Mouse (Mus musculus) heart, adult 2 months (tissue): Measurements from ENCODE around the gene Hs3st6. TPM values are rescaled to one million over a fixed set of nuclear protein-coding genes. Genes with fewer than 3 reads are reported as not detected.

Source experiments
- DNase-seq, 2 experiments: peaks; one replicate each; pipeline ENCODE4 v3.0.0; 2021
- H3K27ac ChIP-seq: fragments of 200-600 bp; 2 replicates; pipeline ENCODE4 v1.8.1; 2022
- H3K27me3 ChIP-seq: fragments of 200-500 bp; 2 replicates; pipeline ENCODE4 v1.6.1; 2012; ENCODE audit warnings: mild to moderate bottlenecking, low read length, inconsistent platforms, mixed read lengths; ENCODE audit not compliant: control insufficient read depth, insufficient read depth
- H3K36me3 ChIP-seq: fragments of 200-500 bp; 2 replicates; pipeline ENCODE4 v1.6.1; 2012; ENCODE audit warnings: low read length, inconsistent platforms; ENCODE audit not compliant: control insufficient read depth, insufficient read depth
- H3K4me1 ChIP-seq: fragments of 200-500 bp; 2 replicates; pipeline ENCODE4 v1.6.1; 2011; ENCODE audit warnings: low read length; ENCODE audit not compliant: control insufficient read depth, insufficient read depth
- H3K4me3 ChIP-seq: fragments of 200-600 bp; 2 replicates; pipeline ENCODE4 v1.8.1; 2022
- H3K79me2 ChIP-seq: fragments of 200-500 bp; replicated peaks from 2 replicates; pipeline ENCODE4 v1.6.1; 2012; ENCODE audit warnings: mild to moderate bottlenecking, inconsistent platforms, low read length, moderate library complexity, mixed read lengths; ENCODE audit not compliant: control insufficient read depth, insufficient read depth
- H3K9ac ChIP-seq: fragments of 200-500 bp; 2 replicates; pipeline ENCODE4 v1.6.1; 2012; ENCODE audit warnings: low read depth, mild to moderate bottlenecking, control low read depth, inconsistent platforms, low read length, mixed read lengths
- CTCF ChIP-seq: fragments of 200-600 bp; IDR thresholded peaks from 2 replicates; pipeline ENCODE4 v1.8.1; 2022; ENCODE audit warnings: antibody characterized with exemption, mild to moderate bottlenecking, moderate library complexity
- EP300 ChIP-seq: fragments of 200-500 bp; IDR thresholded peaks from 2 replicates; pipeline ENCODE4 v1.6.1; 2011; ENCODE audit warnings: low read depth, low read length, control low read depth; ENCODE audit not compliant: insufficient read depth
- POLR2A ChIP-seq: fragments of 200-500 bp; IDR thresholded peaks from 2 replicates; pipeline ENCODE4 v1.6.1; 2011; ENCODE audit warnings: mild to moderate bottlenecking, low read depth, low read length, control low read depth; ENCODE audit not compliant: insufficient read depth
- WGBS: fragments of 180-500 bp; shearing (Covaris S2); methylation state at CpG from one replicate; pipeline ENCODE4 v1.1.7; 2018; 5-methylcytosine and 5-hydroxymethylcytosine counted together
- intact Hi-C: fragments of 180-260 bp; cut with DNase I; formaldehyde crosslinking; loops from one replicate; pipeline ENCODE4 v1.15.1; 2025
- polyA plus RNA-seq: library from polyadenylated mRNA; depleted of rRNA; stranded (reverse); fragments of >200 nt; gene quantifications from 2 replicates; pipeline ENCODE4 v1.2.3, GENCODE M21; 2012
- total RNA-seq, 2 experiments: library from RNA; stranded (reverse); gene quantifications; 2 replicates each; pipeline ENCODE4 v1.2.3; 2021

The Hs3st6 gene
- total and polyA plus RNA-seq, 3 experiments: 0.10 TPM; not detected in 2

DNA sequence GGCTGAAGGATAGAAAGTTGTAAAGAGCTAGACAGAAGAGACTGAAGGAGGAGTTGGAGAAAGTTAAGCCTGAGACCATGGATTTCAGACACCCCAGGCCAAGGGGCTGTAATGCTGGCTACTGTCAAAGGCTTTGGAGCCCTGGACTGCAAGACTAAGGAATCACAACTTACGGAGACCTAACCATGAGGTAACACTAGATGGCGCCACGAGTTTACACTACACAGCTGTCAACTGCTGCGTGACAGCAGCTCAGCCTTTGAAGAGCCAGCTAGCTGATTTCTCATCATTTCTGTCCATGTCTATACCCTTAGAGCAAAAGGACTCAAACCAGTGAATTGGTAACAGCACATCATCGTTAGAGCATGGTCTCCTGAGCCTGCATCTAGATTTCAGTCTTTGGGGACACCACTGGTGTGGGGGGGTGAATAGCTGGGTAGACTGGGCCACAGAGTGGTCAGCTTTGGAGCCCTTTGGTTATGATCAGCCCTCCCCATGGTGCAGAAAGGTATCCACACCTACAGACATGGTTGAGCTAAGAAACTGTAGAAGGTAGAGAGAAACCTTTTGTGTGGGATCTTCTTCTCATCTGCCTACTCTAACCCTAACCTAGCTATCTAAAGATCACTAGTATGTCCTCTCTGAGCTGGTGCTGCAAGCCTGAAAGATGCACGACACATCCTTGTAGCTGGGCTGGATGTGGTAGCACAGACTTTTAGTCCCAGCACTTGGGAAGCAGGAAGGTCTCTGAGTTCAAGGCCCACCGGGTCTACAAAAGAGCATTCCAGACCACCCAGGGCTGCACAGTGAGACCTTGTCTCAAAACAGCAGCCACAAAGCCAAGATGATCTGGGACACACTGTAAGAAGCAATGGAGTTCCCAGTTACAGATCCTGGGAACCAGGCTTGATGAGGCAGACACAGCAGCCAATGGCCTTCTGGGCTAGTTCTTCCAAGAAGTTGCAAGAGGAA lies 7.0 kb upstream of the Hs3st6 start:
- Histone ChIP-seq H3K4me3 (no peak overlapping the region), H3K9ac (no peak overlapping the region), H3K4me1 (no peaks in the 10 kb centered on the region), H3K27me3 (no peaks in the 10 kb centered on the region), H3K79me2 (no peaks in the 10 kb centered on the region), H3K27ac (no peak overlapping the region), H3K36me3 (no peaks in the 10 kb centered on the region)
- WGBS: 22% methylated on average over 7 of the region's 7 CpGs
- TF ChIP-seq POLR2A: no peak
- TF ChIP-seq EP300: peak; percentile 93
- peak; percentile 96 for TF ChIP-seq CTCF
- DNase-seq: peak; percentile 78 to 81
- intact Hi-C loops: loop anchor here (1.0 to 10.0 kb wide), 3 partner anchors 71 to 269 kb away; partner anchors contain the start of genes Cramp1l and Ift140

DNA sequence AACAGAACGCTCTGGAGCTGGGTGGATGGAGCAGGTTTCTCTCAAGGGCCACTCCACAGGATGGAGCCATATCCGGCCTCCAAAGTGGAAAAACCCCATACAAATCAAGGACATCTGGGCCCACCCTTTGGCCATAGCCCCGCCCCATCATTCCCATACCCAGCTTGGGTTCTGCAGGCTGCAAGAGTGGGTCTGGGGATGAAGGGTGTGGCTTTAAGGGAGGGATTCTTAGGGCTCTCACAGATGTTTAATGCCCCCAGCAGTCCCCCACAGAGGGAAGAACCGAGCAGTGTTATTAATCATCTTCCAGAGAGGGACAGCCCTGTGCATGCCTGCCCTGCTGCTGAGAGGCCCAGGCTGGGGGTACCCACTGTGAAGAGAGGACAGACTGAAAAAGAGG lies 5.8 kb upstream of the Hs3st6 start:
- H3K4me3 ChIP-seq: no peak overlapping the region
- peaks cover 5% of the 10 kb centered on the region for H3K27me3 ChIP-seq
- no peak overlapping the region for H3K27ac ChIP-seq
- TF ChIP-seq CTCF (no peak), POLR2A (no peak), EP300 (no peak)
- intact Hi-C loops: loop anchor here (10.0 kb wide), 1 partner anchor 268 kb away; the partner anchor contains the start of genes Cramp1l and Ift140
- 36% methylated on average over 4 of the region's 4 CpGs for WGBS
- no peaks in the 10 kb centered on the region for H3K36me3 ChIP-seq
- DNase-seq: no peak
- H3K9ac ChIP-seq: no peak overlapping the region
- no peaks in the 10 kb centered on the region for H3K79me2 ChIP-seq
- H3K4me1 ChIP-seq: no peaks in the 10 kb centered on the region

DNA sequence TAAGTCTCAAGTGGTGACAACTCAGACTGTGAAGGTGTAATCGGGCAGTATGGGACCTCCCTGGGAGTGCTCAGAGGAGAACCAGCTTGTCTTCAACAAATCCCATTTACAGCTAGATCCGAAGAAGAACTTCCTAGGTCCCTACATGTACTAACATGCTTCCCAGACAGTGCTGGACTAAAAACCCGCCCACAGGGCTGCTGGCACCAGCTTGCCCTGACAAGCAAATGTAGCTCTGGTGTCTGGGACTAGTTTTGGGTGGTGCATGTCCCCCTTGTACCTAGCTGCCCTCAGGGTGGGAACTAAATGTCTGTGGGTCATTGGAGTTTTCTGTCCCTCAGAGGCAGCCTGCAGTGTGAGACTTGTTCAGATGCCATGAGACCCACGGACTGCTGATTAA lies 1.3 kb upstream of the Hs3st6 start:
- H3K4me3 ChIP-seq: no peak overlapping the region
- no peak overlapping the region for H3K9ac ChIP-seq
- no peak for DNase-seq
- no peaks in the 10 kb centered on the region; the same call in 1 of the 2 replicates for H3K4me1 ChIP-seq
- H3K27me3 ChIP-seq: peaks cover 17% of the 10 kb centered on the region
- no peak overlapping the region for H3K27ac ChIP-seq
- H3K79me2 ChIP-seq: no peaks in the 10 kb centered on the region
- TF ChIP-seq CTCF (no peak), POLR2A (no peak), EP300 (no peak)
- intact Hi-C loops: no loop called here
- WGBS: 9% methylated on average over 4 of the region's 4 CpGs
- H3K36me3 ChIP-seq: no peaks in the 10 kb centered on the region

DNA sequence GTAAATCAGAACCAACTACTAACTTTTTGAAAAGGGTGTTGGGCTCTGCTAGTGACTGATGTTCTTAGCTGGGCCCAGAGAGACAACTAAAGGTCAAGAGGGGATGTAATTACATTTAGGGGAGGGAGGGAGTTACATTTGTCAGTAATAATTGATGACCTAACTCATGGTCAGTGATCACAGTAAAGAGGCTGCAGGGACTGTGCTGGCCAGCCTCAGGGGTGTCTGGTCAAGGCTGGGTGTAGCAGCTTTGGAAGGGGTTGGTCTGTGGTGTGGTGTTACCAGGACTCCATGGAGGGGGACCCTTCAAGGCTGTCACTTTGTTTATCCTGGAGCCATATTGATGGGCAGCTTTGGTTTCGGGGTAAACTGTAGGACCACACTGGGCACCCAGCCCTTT lies 4.6 kb downstream of the Hs3st6 start:
- DNase-seq: no peak
- no peak overlapping the region for H3K9ac ChIP-seq
- H3K27ac ChIP-seq: no peak overlapping the region
- intact Hi-C loops: no loop called here
- H3K79me2 ChIP-seq: no peaks in the 10 kb centered on the region
- WGBS: 69% methylated on average over 1 of the region's 1 CpGs
- peaks cover 10% of the 10 kb centered on the region for H3K27me3 ChIP-seq
- TF ChIP-seq POLR2A: no peak
- H3K4me1 ChIP-seq: no peaks in the 10 kb centered on the region; the same call in 1 of the 2 replicates
- no peaks in the 10 kb centered on the region for H3K36me3 ChIP-seq
- H3K4me3 ChIP-seq: no peak overlapping the region

DNA sequence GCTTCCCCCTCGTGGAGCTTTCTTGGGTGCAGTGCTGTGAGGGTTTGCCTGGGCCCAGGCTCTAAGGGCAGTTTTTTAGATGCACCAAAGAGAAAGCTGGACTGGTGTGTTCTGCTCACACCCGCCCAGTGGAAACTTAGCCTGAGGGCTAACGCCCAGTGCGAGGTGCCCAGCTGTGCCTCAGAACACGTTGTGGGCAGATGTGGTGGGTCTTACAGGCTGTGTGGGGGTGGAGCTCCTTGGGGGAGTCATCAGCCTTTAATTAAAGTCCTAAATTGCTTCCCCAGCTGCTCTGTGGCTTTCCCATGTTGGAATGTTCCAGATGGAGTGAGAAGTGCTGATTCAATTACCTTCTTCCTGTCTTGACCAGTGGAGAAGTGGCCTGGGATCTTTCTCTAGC lies 8.3 kb downstream of the Hs3st6 start:
- Histone ChIP-seq H3K27ac (no peak overlapping the region), H3K9ac (no peak overlapping the region), H3K27me3 (no peaks in the 10 kb centered on the region), H3K4me1 (no peaks in the 10 kb centered on the region), H3K79me2 (no peaks in the 10 kb centered on the region), H3K36me3 (no peaks in the 10 kb centered on the region), H3K4me3 (no peak overlapping the region)
- TF ChIP-seq EP300: no peak
- TF ChIP-seq POLR2A: no peak
- TF ChIP-seq CTCF: no peak
- no peak for DNase-seq
- WGBS: 53% methylated on average over 5 of the region's 5 CpGs
- intact Hi-C loops: no loop called here

DNA sequence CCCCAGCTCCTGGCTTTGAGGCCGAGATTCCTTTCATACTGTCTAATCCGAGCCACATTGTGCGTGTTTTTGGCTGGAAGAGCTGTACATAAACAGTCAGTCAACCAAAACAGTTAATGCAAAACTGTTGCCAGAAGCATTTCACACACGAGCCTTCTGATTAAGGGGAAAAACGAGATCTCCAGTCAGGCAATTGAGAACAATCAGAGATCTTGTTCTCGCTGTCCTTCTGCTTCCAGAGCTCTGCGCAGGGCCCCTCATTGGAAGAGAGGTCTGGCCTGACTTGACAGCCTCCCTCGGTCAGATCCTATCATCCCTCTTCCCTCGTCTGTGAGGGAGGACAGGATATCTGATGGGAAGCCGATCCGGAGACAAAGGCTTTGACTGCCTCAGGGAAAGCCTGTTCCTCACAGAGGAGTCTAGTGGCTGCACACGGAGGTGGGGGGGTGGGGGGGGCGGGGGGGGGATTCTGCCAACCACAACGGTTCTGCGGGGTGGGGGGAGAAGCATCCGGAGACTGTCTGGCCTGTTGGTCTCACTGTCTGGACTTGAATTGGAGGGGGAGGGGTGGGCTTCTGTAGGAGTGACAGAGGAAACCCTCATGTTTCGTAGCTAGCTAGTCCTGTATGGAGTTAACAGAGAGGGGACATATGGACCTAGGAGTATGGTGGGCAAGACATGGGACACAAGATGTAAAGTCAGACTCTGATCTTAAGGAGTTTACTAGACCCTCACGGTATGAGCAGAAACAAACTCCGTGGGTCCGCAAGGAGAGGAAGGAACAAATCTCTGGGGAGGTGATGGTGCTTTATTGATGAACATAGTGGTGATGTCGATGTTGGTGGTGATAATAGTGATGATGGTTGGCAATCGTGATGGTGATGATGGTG lies 12.5 kb downstream of the Hs3st6 start:
- DNase-seq: no peak
- no peaks in the 10 kb centered on the region for H3K36me3 ChIP-seq
- no peak overlapping the region for H3K9ac ChIP-seq
- whole genome bisulfite sequencing: 39% methylated on average over 21 of the region's 22 CpGs
- no peaks in the 10 kb centered on the region for H3K4me1 ChIP-seq
- TF ChIP-seq CTCF: no peak
- TF ChIP-seq EP300: no peak
- H3K4me3 ChIP-seq: no peak overlapping the region
- H3K79me2 ChIP-seq: no peaks in the 10 kb centered on the region
- H3K27ac ChIP-seq: no peak overlapping the region
- no peaks in the 10 kb centered on the region for H3K27me3 ChIP-seq
- intact Hi-C loops: no loop called here
